Mouse (Mus musculus): Measurements from ENCODE around the gene Dnajc19. TPM values are rescaled to one million over a fixed set of nuclear protein-coding genes. Genes with fewer than 3 reads are reported as not detected.

Gene Dnajc19
- polyA plus RNA-seq, 1 experiment: 5.7 TPM

DNA sequence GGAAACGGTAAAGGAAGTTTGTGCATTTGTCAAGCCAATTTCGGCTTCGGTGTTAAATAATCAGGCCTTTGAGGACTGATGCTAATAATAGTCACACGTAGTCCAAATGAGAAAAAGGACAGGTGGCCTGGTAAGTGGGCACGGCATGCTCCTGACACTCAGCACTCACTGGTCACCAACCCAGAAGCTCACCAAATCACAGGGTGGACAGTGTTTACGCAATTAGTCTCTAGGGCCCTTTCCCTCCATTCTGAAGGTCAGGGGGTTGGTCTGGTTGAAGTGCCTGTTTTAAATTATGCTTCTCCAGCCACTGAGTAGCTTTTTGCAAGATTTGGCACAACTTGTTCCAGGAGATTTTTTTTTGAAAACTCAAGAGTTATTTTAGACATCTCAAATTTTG, 72.9 kb downstream of the Dnajc19 start:
- no peak overlapping the region for H3K4me3 ChIP-seq (replicated peaks)
- no peak for TF ChIP-seq TAL1 (IDR thresholded peaks at IDR 0.05; ENCODE audit: low read length)
- TF ChIP-seq GATA1 (IDR thresholded peaks at IDR 0.05; ENCODE audit: low read length): no peak
- H3K27me3 ChIP-seq (ENCODE audit: control insufficient read depth): no peaks in the 10 kb centered on the region
- no peaks in the 10 kb centered on the region; the same call in 1 of the 2 replicates for H3K4me1 ChIP-seq (ENCODE audit: control insufficient read depth)
- H3K36me3 ChIP-seq (ENCODE audit: control insufficient read depth): no peaks in the 10 kb centered on the region
- no peaks in the 10 kb centered on the region for H3K9me3 ChIP-seq (ENCODE audit: control insufficient read depth, low read length)

- H3K9me3 ChIP-seq (ENCODE audit: control insufficient read depth, low read length): no peaks in the 10 kb centered on the region
- TF ChIP-seq TAL1 (IDR thresholded peaks at IDR 0.05; ENCODE audit: low read length) (no peak), GATA1 (IDR thresholded peaks at IDR 0.05; ENCODE audit: low read length) (no peak)
- H3K36me3 ChIP-seq (ENCODE audit: control insufficient read depth): no peaks in the 10 kb centered on the region
- H3K4me3 ChIP-seq (replicated peaks): no peak overlapping the region
- H3K4me1 ChIP-seq (ENCODE audit: control insufficient read depth): no peaks in the 10 kb centered on the region; the same call in 1 of the 2 replicates
- no peaks in the 10 kb centered on the region for H3K27me3 ChIP-seq (ENCODE audit: control insufficient read depth)
Observed at GRCm38 (mm10) chr3:34007611-34008010, 73.5 kb downstream of the Dnajc19 start.

GRCm38 (mm10) chr3:34006824-34007223, 74.3 kb downstream of the Dnajc19 start:
- Histone ChIP-seq H3K4me1 (ENCODE audit: control insufficient read depth) (no peaks in the 10 kb centered on the region; the same call in 1 of the 2 replicates), H3K36me3 (ENCODE audit: control insufficient read depth) (no peaks in the 10 kb centered on the region), H3K9me3 (ENCODE audit: control insufficient read depth, low read length) (no peaks in the 10 kb centered on the region), H3K4me3 (replicated peaks) (no peak overlapping the region), H3K27me3 (ENCODE audit: control insufficient read depth) (no peaks in the 10 kb centered on the region)
- TF ChIP-seq GATA1 (IDR thresholded peaks at IDR 0.05; ENCODE audit: low read length): no peak
- no peak for TF ChIP-seq TAL1 (IDR thresholded peaks at IDR 0.05; ENCODE audit: low read length)

GRCm38 (mm10) chr3:34006301-34006700, 74.8 kb downstream of the Dnajc19 start:
- H3K4me3 ChIP-seq (replicated peaks): no peak overlapping the region
- no peaks in the 10 kb centered on the region; the same call in 1 of the 2 replicates for H3K4me1 ChIP-seq (ENCODE audit: control insufficient read depth)
- TF ChIP-seq GATA1 (IDR thresholded peaks at IDR 0.05; ENCODE audit: low read length) (no peak), TAL1 (IDR thresholded peaks at IDR 0.05; ENCODE audit: low read length) (no peak)
- H3K36me3 ChIP-seq (ENCODE audit: control insufficient read depth): no peaks in the 10 kb centered on the region
- H3K27me3 ChIP-seq (ENCODE audit: control insufficient read depth): no peaks in the 10 kb centered on the region
- H3K9me3 ChIP-seq (ENCODE audit: control insufficient read depth, low read length): no peaks in the 10 kb centered on the region

Other genes starting within 250 kb of the Dnajc19 start
- not detected in 2 replicates for gene Ccdc39, start 237.0 kb downstream of the Dnajc19 start, polyA plus RNA-seq (2012)
- gene Fxr1, start 61.4 kb downstream of the Dnajc19 start, polyA plus RNA-seq (2012): 2.1 TPM in 2 replicates